Mouse (Mus musculus): Measurements from ENCODE around the gene Fut9. TPM values are rescaled to one million over a fixed set of nuclear protein-coding genes. Genes with fewer than 3 reads are reported as not detected.

Gene Fut9
- polyA plus RNA-seq, 1 experiment from 2014 or later, result 0.02 TPM

- Histone ChIP-seq H3K9me3 (replicated peaks; ENCODE audit: control insufficient read depth, low read length) (no peaks in the 10 kb centered on the region), H3K4me1 (ENCODE audit: control insufficient read depth, low read depth, low read length) (no peaks in the 10 kb centered on the region), H3K4me3 (ENCODE audit: low read depth, low read length) (no peak overlapping the region), H3K9ac (ENCODE audit: low read depth, low read length) (no peak overlapping the region), H3K27me3 (ENCODE audit: control insufficient read depth, insufficient read depth, low read depth, low read length) (no peaks in the 10 kb centered on the region), H3K36me3 (ENCODE audit: control insufficient read depth, insufficient read depth) (no peaks in the 10 kb centered on the region), H3K27ac (ENCODE audit: low read length) (no peak overlapping the region), H3K4me2 (ENCODE audit: low read depth, low read length) (no peak overlapping the region)
- 57% methylated on average over 5 of the region's 5 CpGs for WGBS (ENCODE audit: insufficient replicate concordance)
- ATAC-seq (ENCODE audit: low read depth), result no peak
Measured at GRCm38 (mm10) chr4:25628113-25628512, 171.9 kb downstream of the Fut9 start.

- Histone ChIP-seq H3K27ac (ENCODE audit: low read length) (no peak overlapping the region), H3K36me3 (ENCODE audit: control insufficient read depth, insufficient read depth) (no peaks in the 10 kb centered on the region), H3K9me3 (replicated peaks; ENCODE audit: control insufficient read depth, low read length) (no peaks in the 10 kb centered on the region), H3K4me3 (ENCODE audit: low read depth, low read length) (no peak overlapping the region), H3K4me2 (ENCODE audit: low read depth, low read length) (no peak overlapping the region), H3K9ac (ENCODE audit: low read depth, low read length) (no peak overlapping the region), H3K27me3 (ENCODE audit: control insufficient read depth, insufficient read depth, low read depth, low read length) (no peaks in the 10 kb centered on the region), H3K4me1 (ENCODE audit: control insufficient read depth, low read depth, low read length) (no peaks in the 10 kb centered on the region)
- no peak for ATAC-seq (ENCODE audit: low read depth)
- 86% methylated on average over 9 of the region's 9 CpGs for WGBS (ENCODE audit: insufficient replicate concordance)
Measured at GRCm38 (mm10) chr4:25627467-25627866, 172.6 kb downstream of the Fut9 start.

GRCm38 (mm10) chr4:25627039-25627438 lies 173.0 kb downstream of the Fut9 start:
- Histone ChIP-seq H3K4me2 (ENCODE audit: low read depth, low read length) (no peak overlapping the region), H3K27ac (ENCODE audit: low read length) (no peak overlapping the region), H3K27me3 (ENCODE audit: control insufficient read depth, insufficient read depth, low read depth, low read length) (no peaks in the 10 kb centered on the region), H3K4me1 (ENCODE audit: control insufficient read depth, low read depth, low read length) (no peaks in the 10 kb centered on the region), H3K4me3 (ENCODE audit: low read depth, low read length) (no peak overlapping the region), H3K9me3 (replicated peaks; ENCODE audit: control insufficient read depth, low read length) (no peaks in the 10 kb centered on the region), H3K36me3 (ENCODE audit: control insufficient read depth, insufficient read depth) (no peaks in the 10 kb centered on the region), H3K9ac (ENCODE audit: low read depth, low read length) (no peak overlapping the region)
- 40% methylated on average over 1 of the region's 1 CpGs for WGBS (ENCODE audit: insufficient replicate concordance)
- no peak for ATAC-seq (ENCODE audit: low read depth)

GRCm38 (mm10) chr4:25623176-25623575 lies 176.9 kb downstream of the Fut9 start:
- Histone ChIP-seq H3K4me2 (ENCODE audit: low read depth, low read length) (no peak overlapping the region), H3K36me3 (ENCODE audit: control insufficient read depth, insufficient read depth) (no peaks in the 10 kb centered on the region), H3K4me3 (ENCODE audit: low read depth, low read length) (no peak overlapping the region), H3K9ac (ENCODE audit: low read depth, low read length) (no peak overlapping the region), H3K9me3 (replicated peaks; ENCODE audit: control insufficient read depth, low read length) (no peaks in the 10 kb centered on the region), H3K27me3 (ENCODE audit: control insufficient read depth, insufficient read depth, low read depth, low read length) (no peaks in the 10 kb centered on the region), H3K27ac (ENCODE audit: low read length) (no peak overlapping the region), H3K4me1 (ENCODE audit: control insufficient read depth, low read depth, low read length) (no peaks in the 10 kb centered on the region)
- 69% methylated on average over 2 of the region's 2 CpGs for WGBS (ENCODE audit: insufficient replicate concordance)
- no peak for ATAC-seq (ENCODE audit: low read depth)

DNA sequence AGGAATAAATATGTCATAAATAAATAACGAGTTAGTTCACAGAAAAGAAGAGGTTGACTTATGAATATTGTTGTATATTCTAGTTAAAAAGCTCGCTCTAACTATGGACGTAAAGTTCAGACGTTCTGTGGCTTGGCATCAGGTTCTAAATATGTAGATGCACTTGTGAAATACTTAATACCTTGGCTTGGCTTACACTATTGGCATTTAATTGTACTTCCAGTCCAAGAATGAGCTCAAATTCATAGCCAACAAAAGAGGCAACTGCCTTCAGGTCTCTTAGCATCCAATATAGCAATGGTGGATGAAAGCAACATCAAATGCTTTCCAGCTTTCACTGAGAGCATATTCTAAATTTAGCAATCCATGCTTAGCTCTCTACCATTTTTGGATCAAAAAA lies 182.7 kb downstream of the Fut9 start:
- no peak overlapping the region for H3K4me2 ChIP-seq (ENCODE audit: low read depth, low read length)

GRCm38 (mm10) chr4:25613426-25613825 lies 186.6 kb downstream of the Fut9 start:
- 59% methylated on average over 5 of the region's 5 CpGs for WGBS (ENCODE audit: insufficient replicate concordance)
- Histone ChIP-seq H3K36me3 (ENCODE audit: control insufficient read depth, insufficient read depth) (no peaks in the 10 kb centered on the region), H3K4me3 (ENCODE audit: low read depth, low read length) (no peak overlapping the region), H3K27me3 (ENCODE audit: control insufficient read depth, insufficient read depth, low read depth, low read length) (no peaks in the 10 kb centered on the region), H3K9ac (ENCODE audit: low read depth, low read length) (no peak overlapping the region), H3K4me1 (ENCODE audit: control insufficient read depth, low read depth, low read length) (no peaks in the 10 kb centered on the region), H3K27ac (ENCODE audit: low read length) (no peak overlapping the region), H3K9me3 (replicated peaks; ENCODE audit: control insufficient read depth, low read length) (no peaks in the 10 kb centered on the region), H3K4me2 (ENCODE audit: low read depth, low read length) (no peak overlapping the region)
- ATAC-seq (ENCODE audit: low read depth), result no peak

More for the DNA sequence above, 182.7 kb downstream of the Fut9 start:
- no peaks in the 10 kb centered on the region for H3K27me3 ChIP-seq (ENCODE audit: control insufficient read depth, insufficient read depth, low read depth, low read length)
- H3K4me3 ChIP-seq (ENCODE audit: low read depth, low read length), result no peak overlapping the region
- ATAC-seq (ENCODE audit: low read depth), result no peak
- no peak overlapping the region for H3K27ac ChIP-seq (ENCODE audit: low read length)
- H3K36me3 ChIP-seq (ENCODE audit: control insufficient read depth, insufficient read depth), result no peaks in the 10 kb centered on the region
- no peaks in the 10 kb centered on the region for H3K9me3 ChIP-seq (replicated peaks; ENCODE audit: control insufficient read depth, low read length)
- H3K4me1 ChIP-seq (ENCODE audit: control insufficient read depth, low read depth, low read length), result no peaks in the 10 kb centered on the region
- WGBS (ENCODE audit: insufficient replicate concordance), result 47% methylated on average over 4 of the region's 4 CpGs
- H3K9ac ChIP-seq (ENCODE audit: low read depth, low read length), result no peak overlapping the region

DNA sequence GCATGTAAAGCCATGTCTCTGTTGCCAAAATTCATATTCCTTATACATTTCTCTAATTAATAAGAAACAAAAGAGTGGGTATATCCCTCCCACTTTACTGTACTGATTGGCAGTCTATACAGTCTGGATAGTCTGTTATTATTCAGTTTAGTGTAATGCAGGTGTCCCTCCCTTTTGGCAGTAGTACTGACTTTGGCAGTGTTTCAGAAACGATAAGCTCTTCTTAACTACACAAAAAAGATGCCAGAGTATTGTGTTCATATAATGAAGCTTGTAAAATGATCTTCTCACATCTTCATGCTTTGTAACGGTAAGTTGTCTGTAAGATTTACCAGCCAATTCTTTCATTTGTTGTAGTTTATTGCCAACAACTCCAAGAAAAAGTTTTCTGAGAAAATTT lies 189.6 kb downstream of the Fut9 start:
- Histone ChIP-seq H3K9me3 (replicated peaks; ENCODE audit: control insufficient read depth, low read length) (no peaks in the 10 kb centered on the region), H3K4me1 (ENCODE audit: control insufficient read depth, low read depth, low read length) (no peaks in the 10 kb centered on the region), H3K27me3 (ENCODE audit: control insufficient read depth, insufficient read depth, low read depth, low read length) (no peaks in the 10 kb centered on the region), H3K4me3 (ENCODE audit: low read depth, low read length) (no peak overlapping the region), H3K9ac (ENCODE audit: low read depth, low read length) (no peak overlapping the region), H3K4me2 (ENCODE audit: low read depth, low read length) (no peak overlapping the region), H3K27ac (ENCODE audit: low read length) (no peak overlapping the region), H3K36me3 (ENCODE audit: control insufficient read depth, insufficient read depth) (no peaks in the 10 kb centered on the region)
- 40% methylated on average over 2 of the region's 2 CpGs for WGBS (ENCODE audit: insufficient replicate concordance)
- no peak for ATAC-seq (ENCODE audit: low read depth)

DNA sequence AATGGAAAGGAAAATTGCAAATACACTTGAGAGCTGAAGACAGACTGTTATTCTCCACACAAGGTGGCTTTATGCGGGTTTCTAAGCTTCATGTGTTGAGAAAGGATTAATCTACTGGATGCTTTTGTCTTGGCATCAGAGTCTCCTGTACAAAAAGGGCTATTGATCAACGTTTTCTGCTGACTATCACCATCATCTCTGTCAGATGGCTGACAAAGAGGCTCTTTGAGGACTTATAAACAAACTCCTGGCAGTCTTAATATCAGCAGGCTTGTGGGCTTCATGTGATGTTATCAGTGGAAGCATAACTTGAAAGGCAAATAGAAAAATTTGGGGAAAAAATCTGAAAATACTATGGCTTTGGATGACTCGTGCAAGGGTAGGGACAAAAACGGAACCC lies 206.8 kb downstream of the Fut9 start:
- no peak overlapping the region for H3K4me3 ChIP-seq (ENCODE audit: low read depth, low read length)
- H3K9me3 ChIP-seq (replicated peaks; ENCODE audit: control insufficient read depth, low read length), result no peaks in the 10 kb centered on the region
- no peak for ATAC-seq (ENCODE audit: low read depth)
- H3K27ac ChIP-seq (ENCODE audit: low read length), result no peak overlapping the region
- H3K36me3 ChIP-seq (ENCODE audit: control insufficient read depth, insufficient read depth), result no peaks in the 10 kb centered on the region
- no peak overlapping the region for H3K9ac ChIP-seq (ENCODE audit: low read depth, low read length)
- 51% methylated on average over 4 of the region's 4 CpGs for WGBS (ENCODE audit: insufficient replicate concordance)
- H3K27me3 ChIP-seq (ENCODE audit: control insufficient read depth, insufficient read depth, low read depth, low read length), result no peaks in the 10 kb centered on the region
- no peak overlapping the region for H3K4me2 ChIP-seq (ENCODE audit: low read depth, low read length)
- H3K4me1 ChIP-seq (ENCODE audit: control insufficient read depth, low read depth, low read length), result no peaks in the 10 kb centered on the region
